ENCODE assay signal across 8 mouse cellular contexts in the genomic region with DNA sequence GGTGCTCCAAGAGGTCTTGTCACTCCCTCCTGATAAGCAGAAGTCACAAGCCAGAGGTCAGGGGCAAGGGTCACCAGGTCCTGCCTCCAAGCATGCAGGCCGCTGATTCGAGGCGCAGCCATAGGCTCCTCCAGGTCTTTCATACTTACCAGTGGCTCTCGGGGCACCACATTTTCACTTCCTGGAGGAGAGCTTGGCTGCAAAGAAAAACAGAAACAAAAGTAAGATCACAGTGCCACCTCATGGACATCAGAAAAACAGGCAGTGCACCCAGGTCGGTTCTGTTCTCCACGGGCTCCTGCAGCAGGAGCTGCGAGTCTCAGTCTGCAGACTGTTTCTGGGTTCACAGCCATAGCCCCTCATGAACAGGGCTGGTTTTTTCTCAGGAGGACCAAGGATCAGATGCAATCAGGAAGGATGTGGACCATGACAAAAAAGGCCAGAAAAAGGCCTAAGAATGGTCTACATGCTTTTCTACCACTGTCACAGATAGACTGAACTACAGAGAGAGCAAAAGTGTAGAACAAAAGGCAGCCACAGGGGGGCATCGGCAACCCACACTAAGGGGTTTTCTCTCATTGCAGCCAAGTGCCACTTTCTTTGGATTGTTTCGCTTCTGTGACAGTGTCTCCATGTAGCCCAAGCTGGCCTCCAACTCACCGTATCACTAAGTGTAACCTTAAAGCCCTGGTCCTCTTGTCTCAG. TPM values are rescaled to one million over a fixed set of nuclear protein-coding genes. Genes with fewer than 3 reads are reported as not detected.
DNase-seq lines count a peak whose midpoint lies in the region; ATAC-seq and TF ChIP-seq lines count a peak whose summit lies in the region.

No protein-coding gene starts in this region.

- H3K27ac ChIP-seq in left cerebral cortex, adult 2 months: no peak overlapping the region

- no peak overlapping the region for H3K4me3 ChIP-seq in left cerebral cortex, adult 2 months

- intact Hi-C loops in left cerebral cortex, adult 2 months (cut with DNase I): loop anchor here (1.0 to 5.0 kb wide), 3 partner anchors 334 to 394 kb away; no protein-coding TSS in a partner anchor

- TF ChIP-seq CTCF in left cerebral cortex, adult 2 months (IDR thresholded peaks at IDR 0.05): peak; percentile 68

- DNase-seq in T-cell, adult 2 months (ENCODE audit: low spot score): peak; percentile 79
- peak; percentile 49 to 64 for DNase-seq in cerebellum, postnatal 36 days
- DNase-seq in gastrocnemius, adult 8-10 months (ENCODE audit: low spot score in 2 of 2): peak; percentile 31 to 34
- DNase-seq in hindlimb bud, embryonic 11.5 days (ENCODE audit: extremely low spot score, low read depth, low spot score): peak; percentile 60
- DNase-seq in left cerebral cortex, adult 2 months (ENCODE audit: extremely low spot score in 1 of 2, low spot score in 2 of 2): peak; percentile 60 to 67
- DNase-seq in right cerebral cortex, adult 2 months (ENCODE audit: low spot score in 2 of 2): peak; percentile 76 to 83
- DNase-seq in urinary bladder, postnatal 14 days (ENCODE audit: low spot score): peak; percentile 69

- peak; percentile 94 for ATAC-seq in megakaryocyte, adult 5-6 weeks (ENCODE audit: poor library complexity, severe bottlenecking)

RNA-seq across cellular contexts. Expression of a gene that starts 23.7 kb away (rescaled TPM):
- 10 to 100 TPM; 21.1 to 23.9 (median 23.4) TPM for total RNA-seq in gastrocnemius, adult 8-10 months (2022)
- total RNA-seq in left cerebral cortex, adult 2 months (2021): 10 to 100 TPM; 49.3 to 50.4 TPM
- 7.7 and 7.8 TPM in 2 replicates for total RNA-seq in megakaryocyte, adult 5-6 weeks (2015)
- total RNA-seq in megakaryocyte, adult 5-6 weeks (2017): 10.7 and 12.3 TPM in 2 replicates

RNA-seq across cellular contexts. Expression of a gene that starts 27.9 kb away (rescaled TPM):
- total RNA-seq in gastrocnemius, adult 8-10 months (2022): 10 to 100 TPM; 71.6 to 76.6 (median 74.8) TPM
- 10 to 100 TPM; 62.2 to 69.7 TPM for total RNA-seq in left cerebral cortex, adult 2 months (2021)
- 11.5 and 14.6 TPM in 2 replicates for total RNA-seq in megakaryocyte, adult 5-6 weeks (2015)
- total RNA-seq in megakaryocyte, adult 5-6 weeks (2017): 14.8 and 16.7 TPM in 2 replicates

RNA-seq across cellular contexts. Expression of a gene that starts 50.5 kb away (rescaled TPM):
- under 1 TPM in 2 of 4 experiments, not detected in 2; 0.53 to 0.61 TPM for total RNA-seq in gastrocnemius, adult 8-10 months (2022)
- total RNA-seq in left cerebral cortex, adult 2 months (2021): 10 to 100 TPM; 12.6 to 14.1 TPM
- not detected in 2 replicates for total RNA-seq in megakaryocyte, adult 5-6 weeks (2015)
- 0.51 TPM in 1 of 2 replicates, not detected in the other for total RNA-seq in megakaryocyte, adult 5-6 weeks (2017)

Comparison
In these comparisons a context has a peak if more than half of its experiments do, and no peak if none do; other contexts are left out.
1. RNA of a gene that starts 50.5 kb away (total RNA-seq): 12.6 to 14.1 TPM in left cerebral cortex, adult 2 months; 0.53 to 0.61 TPM in gastrocnemius, adult 8-10 months and 0.51 TPM in megakaryocyte, adult 5-6 weeks; every median in the first group is over 4 times any median in the second.
2. Peak in every context shown above with its lines, with median percentiles within 50 percentile points of each other: DNase-seq.